Mouse (Mus musculus): ENCODE data around the gene Wdr66. TPM values are rescaled to one million over a fixed set of nuclear protein-coding genes. Genes with fewer than 3 reads are reported as not detected.

The Wdr66 gene
- polyA plus RNA-seq, 1 experiment = not detected

- no peaks in the 10 kb centered on the region for H3K9me3 ChIP-seq (replicated peaks; ENCODE audit: control insufficient read depth, insufficient read depth, low read length, poor library complexity, severe bottlenecking)
- peaks cover 17% of the 10 kb centered on the region for H3K36me3 ChIP-seq (ENCODE audit: control insufficient read depth, insufficient read depth, low read length, poor library complexity, severe bottlenecking)
- H3K27me3 ChIP-seq (ENCODE audit: control insufficient read depth, insufficient read depth, low read length, poor library complexity, severe bottlenecking) = no peaks in the 10 kb centered on the region
- TF ChIP-seq EP300 (IDR thresholded peaks at IDR 0.05; ENCODE audit: insufficient read depth, low read depth, low read length) = peak; percentile 67; the same call in 1 of the 2 replicates
- TF ChIP-seq CTCF (IDR thresholded peaks at IDR 0.05; ENCODE audit: low read depth, low read length) = no peak
- H3K4me1 ChIP-seq (ENCODE audit: control insufficient read depth, insufficient read depth, low read length) = peaks cover 6% of the 10 kb centered on the region
- H3K4me3 ChIP-seq (ENCODE audit: low read depth, low read length) = no peak overlapping the region
- H3K9ac ChIP-seq (ENCODE audit: low read depth, poor library complexity, severe bottlenecking) = no peak overlapping the region
- H3K27ac ChIP-seq (ENCODE audit: insufficient read depth, low read length) = peak overlapping the region; percentile 38; the same call in 1 of the 2 replicates
Measured at GRCm38 (mm10) chr5:123355918-123356317, 104.0 kb downstream of the Wdr66 start.

- H3K4me3 ChIP-seq (ENCODE audit: low read depth, low read length) = no peak overlapping the region
- H3K27me3 ChIP-seq (ENCODE audit: control insufficient read depth, insufficient read depth, low read length, poor library complexity, severe bottlenecking) = no peaks in the 10 kb centered on the region
- no peaks in the 10 kb centered on the region for H3K9me3 ChIP-seq (replicated peaks; ENCODE audit: control insufficient read depth, insufficient read depth, low read length, poor library complexity, severe bottlenecking)
- no peak overlapping the region for H3K27ac ChIP-seq (ENCODE audit: insufficient read depth, low read length)
- TF ChIP-seq CTCF (IDR thresholded peaks at IDR 0.05; ENCODE audit: low read depth, low read length) (no peak), POLR2A (IDR thresholded peaks at IDR 0.05; ENCODE audit: insufficient read depth, low read length) (no peak), EP300 (IDR thresholded peaks at IDR 0.05; ENCODE audit: insufficient read depth, low read depth, low read length) (no peak)
- peaks cover 17% of the 10 kb centered on the region for H3K36me3 ChIP-seq (ENCODE audit: control insufficient read depth, insufficient read depth, low read length, poor library complexity, severe bottlenecking)
- no peak overlapping the region for H3K9ac ChIP-seq (ENCODE audit: low read depth, poor library complexity, severe bottlenecking)
- H3K4me1 ChIP-seq (ENCODE audit: control insufficient read depth, insufficient read depth, low read length) = peaks cover 6% of the 10 kb centered on the region
Measured at GRCm38 (mm10) chr5:123357253-123357652, 105.4 kb downstream of the Wdr66 start.

- no peaks in the 10 kb centered on the region for H3K9me3 ChIP-seq (replicated peaks; ENCODE audit: control insufficient read depth, insufficient read depth, low read length, poor library complexity, severe bottlenecking)
- no peak for TF ChIP-seq CTCF (IDR thresholded peaks at IDR 0.05; ENCODE audit: low read depth, low read length)
- no peak for TF ChIP-seq EP300 (IDR thresholded peaks at IDR 0.05; ENCODE audit: insufficient read depth, low read depth, low read length)
- no peak for TF ChIP-seq POLR2A (IDR thresholded peaks at IDR 0.05; ENCODE audit: insufficient read depth, low read length)
- no peak overlapping the region for H3K4me3 ChIP-seq (ENCODE audit: low read depth, low read length)
Measured at GRCm38 (mm10) chr5:123359431-123359830, 107.5 kb downstream of the Wdr66 start.

GRCm38 (mm10) chr5:123362911-123363310 lies 111.0 kb downstream of the Wdr66 start:
- Histone ChIP-seq H3K9ac (ENCODE audit: low read depth, poor library complexity, severe bottlenecking) (no peak overlapping the region), H3K36me3 (ENCODE audit: control insufficient read depth, insufficient read depth, low read length, poor library complexity, severe bottlenecking) (peaks cover 5% of the 10 kb centered on the region; the same call in 1 of the 2 replicates), H3K27me3 (ENCODE audit: control insufficient read depth, insufficient read depth, low read length, poor library complexity, severe bottlenecking) (no peaks in the 10 kb centered on the region), H3K9me3 (replicated peaks; ENCODE audit: control insufficient read depth, insufficient read depth, low read length, poor library complexity, severe bottlenecking) (no peaks in the 10 kb centered on the region), H3K27ac (ENCODE audit: insufficient read depth, low read length) (no peak overlapping the region), H3K4me1 (ENCODE audit: control insufficient read depth, insufficient read depth, low read length) (no peaks in the 10 kb centered on the region), H3K4me3 (ENCODE audit: low read depth, low read length) (no peak overlapping the region)
- TF ChIP-seq POLR2A (IDR thresholded peaks at IDR 0.05; ENCODE audit: insufficient read depth, low read length) (no peak), CTCF (IDR thresholded peaks at IDR 0.05; ENCODE audit: low read depth, low read length) (no peak), EP300 (IDR thresholded peaks at IDR 0.05; ENCODE audit: insufficient read depth, low read depth, low read length) (no peak)

More at GRCm38 (mm10) chr5:123359431-123359830, 107.5 kb downstream of the Wdr66 start:
- Histone ChIP-seq H3K27me3 (ENCODE audit: control insufficient read depth, insufficient read depth, low read length, poor library complexity, severe bottlenecking) (no peaks in the 10 kb centered on the region), H3K4me1 (ENCODE audit: control insufficient read depth, insufficient read depth, low read length) (peaks cover 5% of the 10 kb centered on the region), H3K27ac (ENCODE audit: insufficient read depth, low read length) (no peak overlapping the region), H3K9ac (ENCODE audit: low read depth, poor library complexity, severe bottlenecking) (no peak overlapping the region), H3K36me3 (ENCODE audit: control insufficient read depth, insufficient read depth, low read length, poor library complexity, severe bottlenecking) (peaks cover 17% of the 10 kb centered on the region)

- Histone ChIP-seq H3K9me3 (replicated peaks; ENCODE audit: control insufficient read depth, insufficient read depth, low read length, poor library complexity, severe bottlenecking) (no peaks in the 10 kb centered on the region), H3K4me3 (ENCODE audit: low read depth, low read length) (no peak overlapping the region), H3K27me3 (ENCODE audit: control insufficient read depth, insufficient read depth, low read length, poor library complexity, severe bottlenecking) (no peaks in the 10 kb centered on the region), H3K9ac (ENCODE audit: low read depth, poor library complexity, severe bottlenecking) (peak overlapping the region; percentile 29; the same call in 1 of the 2 replicates), H3K4me1 (ENCODE audit: control insufficient read depth, insufficient read depth, low read length) (no peaks in the 10 kb centered on the region), H3K36me3 (ENCODE audit: control insufficient read depth, insufficient read depth, low read length, poor library complexity, severe bottlenecking) (no peaks in the 10 kb centered on the region; the same call in 1 of the 2 replicates), H3K27ac (ENCODE audit: insufficient read depth, low read length) (peak overlapping the region; percentile 61)
- TF ChIP-seq CTCF (IDR thresholded peaks at IDR 0.05; ENCODE audit: low read depth, low read length) (no peak), EP300 (IDR thresholded peaks at IDR 0.05; ENCODE audit: insufficient read depth, low read depth, low read length) (no peak), POLR2A (IDR thresholded peaks at IDR 0.05; ENCODE audit: insufficient read depth, low read length) (no peak)
Measured at GRCm38 (mm10) chr5:123364302-123364971, 112.5 kb downstream of the Wdr66 start.

GRCm38 (mm10) chr5:123368869-123369488 lies 117.1 kb downstream of the Wdr66 start:
- H3K4me1 ChIP-seq (ENCODE audit: control insufficient read depth, insufficient read depth, low read length) = peaks cover 16% of the 10 kb centered on the region
- H3K27me3 ChIP-seq (ENCODE audit: control insufficient read depth, insufficient read depth, low read length, poor library complexity, severe bottlenecking) = no peaks in the 10 kb centered on the region
- no peaks in the 10 kb centered on the region for H3K9me3 ChIP-seq (replicated peaks; ENCODE audit: control insufficient read depth, insufficient read depth, low read length, poor library complexity, severe bottlenecking)
- H3K27ac ChIP-seq (ENCODE audit: insufficient read depth, low read length) = no peak overlapping the region
- no peak overlapping the region for H3K4me3 ChIP-seq (ENCODE audit: low read depth, low read length)
- TF ChIP-seq CTCF (IDR thresholded peaks at IDR 0.05; ENCODE audit: low read depth, low read length) (peak; percentile 97), EP300 (IDR thresholded peaks at IDR 0.05; ENCODE audit: insufficient read depth, low read depth, low read length) (no peak), POLR2A (IDR thresholded peaks at IDR 0.05; ENCODE audit: insufficient read depth, low read length) (no peak)
- H3K36me3 ChIP-seq (ENCODE audit: control insufficient read depth, insufficient read depth, low read length, poor library complexity, severe bottlenecking) = peaks cover 10% of the 10 kb centered on the region; the same call in 1 of the 2 replicates
- no peak overlapping the region for H3K9ac ChIP-seq (ENCODE audit: low read depth, poor library complexity, severe bottlenecking)
